Mouse (Mus musculus) heart, adult 2 months (tissue): ENCODE results near the gene Pou2af1. TPM values are rescaled to one million over a fixed set of nuclear protein-coding genes. Genes with fewer than 3 reads are reported as not detected.

Experiments
- DNase-seq, 2 experiments: peaks; one replicate each; pipeline ENCODE4 v3.0.0; 2021
- H3K27ac ChIP-seq: fragments of 200-600 bp; 2 replicates; pipeline ENCODE4 v1.8.1; 2022
- H3K27me3 ChIP-seq: fragments of 200-500 bp; 2 replicates; pipeline ENCODE4 v1.6.1; 2012; ENCODE audit warnings: mild to moderate bottlenecking, low read length, inconsistent platforms, mixed read lengths; ENCODE audit not compliant: control insufficient read depth, insufficient read depth
- H3K36me3 ChIP-seq: fragments of 200-500 bp; 2 replicates; pipeline ENCODE4 v1.6.1; 2012; ENCODE audit warnings: low read length, inconsistent platforms; ENCODE audit not compliant: control insufficient read depth, insufficient read depth
- H3K4me1 ChIP-seq: fragments of 200-500 bp; 2 replicates; pipeline ENCODE4 v1.6.1; 2011; ENCODE audit warnings: low read length; ENCODE audit not compliant: control insufficient read depth, insufficient read depth
- H3K4me3 ChIP-seq: fragments of 200-600 bp; 2 replicates; pipeline ENCODE4 v1.8.1; 2022
- H3K79me2 ChIP-seq: fragments of 200-500 bp; replicated peaks from 2 replicates; pipeline ENCODE4 v1.6.1; 2012; ENCODE audit warnings: mild to moderate bottlenecking, inconsistent platforms, low read length, moderate library complexity, mixed read lengths; ENCODE audit not compliant: control insufficient read depth, insufficient read depth
- H3K9ac ChIP-seq: fragments of 200-500 bp; 2 replicates; pipeline ENCODE4 v1.6.1; 2012; ENCODE audit warnings: low read depth, mild to moderate bottlenecking, control low read depth, inconsistent platforms, low read length, mixed read lengths
- CTCF ChIP-seq: fragments of 200-600 bp; IDR thresholded peaks from 2 replicates; pipeline ENCODE4 v1.8.1; 2022; ENCODE audit warnings: antibody characterized with exemption, mild to moderate bottlenecking, moderate library complexity
- EP300 ChIP-seq: fragments of 200-500 bp; IDR thresholded peaks from 2 replicates; pipeline ENCODE4 v1.6.1; 2011; ENCODE audit warnings: low read depth, low read length, control low read depth; ENCODE audit not compliant: insufficient read depth
- POLR2A ChIP-seq: fragments of 200-500 bp; IDR thresholded peaks from 2 replicates; pipeline ENCODE4 v1.6.1; 2011; ENCODE audit warnings: mild to moderate bottlenecking, low read depth, low read length, control low read depth; ENCODE audit not compliant: insufficient read depth
- whole genome bisulfite sequencing: fragments of 180-500 bp; shearing (Covaris S2); methylation state at CpG from one replicate; pipeline ENCODE4 v1.1.7; 2018; 5-methylcytosine and 5-hydroxymethylcytosine counted together
- intact Hi-C: fragments of 180-260 bp; cut with DNase I; formaldehyde crosslinking; loops from one replicate; pipeline ENCODE4 v1.15.1; 2025
- polyA plus RNA-seq: library from polyadenylated mRNA; depleted of rRNA; stranded (reverse); fragments of >200 nt; gene quantifications from 2 replicates; pipeline ENCODE4 v1.2.3, GENCODE M21; 2012; rRNA removed
- total RNA-seq, 2 experiments: library from RNA; stranded (reverse); gene quantifications; 2 replicates each; pipeline ENCODE4 v1.2.3; 2021

Gene Pou2af1
- total and polyA plus RNA-seq, 3 experiments = 0.70 to 2.3 (median 1.1) TPM

DNA sequence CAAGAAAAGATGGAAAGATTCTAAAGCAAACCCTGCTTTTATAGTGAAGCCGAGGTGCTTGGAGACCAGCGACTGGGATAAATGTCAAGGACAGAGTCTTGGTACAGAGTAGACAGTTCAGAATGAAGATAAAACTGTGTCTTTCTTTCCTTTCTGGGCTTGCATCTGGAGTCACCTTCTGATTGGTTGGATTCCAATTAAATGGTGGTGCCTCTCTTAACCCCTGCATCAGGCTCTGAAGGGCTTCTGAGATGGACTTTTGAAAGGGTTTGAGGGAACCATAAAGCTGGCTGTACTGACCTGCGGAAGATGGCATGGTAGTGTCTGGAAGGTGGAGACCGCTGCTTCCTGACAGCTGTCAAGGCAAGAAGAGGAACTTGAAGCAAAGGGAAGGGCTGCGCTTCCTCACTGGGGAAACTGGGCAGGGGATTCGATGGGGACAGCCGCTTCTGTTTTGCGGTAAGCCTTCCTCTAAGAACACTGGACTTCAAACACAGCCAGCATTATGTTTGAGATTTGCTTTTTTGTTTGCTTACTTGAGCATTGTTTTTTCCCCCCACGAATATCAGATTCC lies 60.2 kb downstream of the Pou2af1 start:
- Histone ChIP-seq H3K27ac (no peak overlapping the region), H3K27me3 (no peaks in the 10 kb centered on the region), H3K4me1 (no peaks in the 10 kb centered on the region; the same call in 1 of the 2 replicates), H3K36me3 (no peaks in the 10 kb centered on the region), H3K79me2 (no peaks in the 10 kb centered on the region), H3K9ac (no peak overlapping the region), H3K4me3 (no peak overlapping the region)
- WGBS = 56% methylated on average over 9 of the region's 9 CpGs
- TF ChIP-seq CTCF = no peak
- no peak for TF ChIP-seq POLR2A
- TF ChIP-seq EP300 = no peak
- intact Hi-C loops = no loop called here
- peak in 1 of 2 experiments; percentile 24 for DNase-seq

DNA sequence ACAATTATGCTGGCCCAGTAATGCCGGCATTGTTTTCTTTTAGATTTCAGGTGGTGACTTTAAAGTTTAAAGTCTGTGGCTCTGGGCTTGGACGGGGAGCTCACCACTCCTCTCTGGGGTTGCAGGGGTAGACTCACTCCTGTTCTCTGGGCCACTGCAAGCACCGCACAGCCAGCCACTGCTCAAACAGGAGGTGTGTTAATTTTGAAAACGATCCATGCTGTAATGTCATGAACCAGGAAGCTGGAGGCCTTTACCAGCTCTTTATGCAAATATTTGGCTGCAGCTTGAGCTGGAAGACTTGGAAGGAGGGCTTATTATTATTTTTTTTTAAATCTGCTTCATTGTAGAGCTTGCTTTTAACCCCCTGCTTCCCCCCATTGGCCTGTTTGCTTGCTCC lies 61.2 kb downstream of the Pou2af1 start:
- intact Hi-C loops = no loop called here
- no peak for DNase-seq
- TF ChIP-seq EP300 (no peak), POLR2A (no peak)
- peaks cover 1% of the 10 kb centered on the region for H3K4me1 ChIP-seq
- no peaks in the 10 kb centered on the region for H3K27me3 ChIP-seq
- no peak overlapping the region for H3K4me3 ChIP-seq
- no peaks in the 10 kb centered on the region for H3K79me2 ChIP-seq
- H3K9ac ChIP-seq = no peak overlapping the region
- H3K27ac ChIP-seq = no peak overlapping the region
- H3K36me3 ChIP-seq = no peaks in the 10 kb centered on the region
- WGBS = 50% methylated on average over 4 of the region's 4 CpGs

DNA sequence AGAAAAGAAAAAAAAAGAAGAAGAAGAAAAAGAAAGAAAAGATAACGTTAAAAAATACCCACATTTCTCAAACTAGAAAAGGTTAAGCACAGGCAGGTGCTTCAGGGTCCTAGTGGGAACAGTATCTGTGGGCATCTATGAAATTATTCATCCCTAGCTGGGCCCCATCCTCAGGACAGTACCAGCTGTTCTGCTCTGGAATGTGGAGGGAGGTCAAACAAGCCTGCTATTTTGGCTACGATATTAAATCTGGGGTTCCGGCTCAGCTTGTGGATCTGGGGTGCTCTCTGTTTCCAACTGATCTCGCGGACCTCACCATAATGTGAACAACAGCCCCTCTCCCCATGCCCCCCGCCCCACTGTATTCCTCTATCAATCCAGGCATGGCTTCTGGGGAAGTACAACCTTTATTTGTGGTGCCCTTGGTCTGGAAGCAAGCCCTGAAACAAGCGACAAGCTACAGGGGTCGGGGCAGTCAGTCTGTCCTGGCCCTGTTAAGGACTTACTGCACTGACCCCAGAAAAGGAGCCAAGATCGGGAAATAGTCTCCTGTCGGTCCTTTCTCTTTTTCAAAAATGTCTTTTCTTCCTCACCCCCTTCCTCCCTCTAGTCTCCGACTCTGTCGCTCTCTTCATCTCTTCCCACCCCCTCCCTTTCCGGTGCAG lies 64.5 kb downstream of the Pou2af1 start:
- 24% methylated on average over 13 of the region's 13 CpGs for WGBS

DNA sequence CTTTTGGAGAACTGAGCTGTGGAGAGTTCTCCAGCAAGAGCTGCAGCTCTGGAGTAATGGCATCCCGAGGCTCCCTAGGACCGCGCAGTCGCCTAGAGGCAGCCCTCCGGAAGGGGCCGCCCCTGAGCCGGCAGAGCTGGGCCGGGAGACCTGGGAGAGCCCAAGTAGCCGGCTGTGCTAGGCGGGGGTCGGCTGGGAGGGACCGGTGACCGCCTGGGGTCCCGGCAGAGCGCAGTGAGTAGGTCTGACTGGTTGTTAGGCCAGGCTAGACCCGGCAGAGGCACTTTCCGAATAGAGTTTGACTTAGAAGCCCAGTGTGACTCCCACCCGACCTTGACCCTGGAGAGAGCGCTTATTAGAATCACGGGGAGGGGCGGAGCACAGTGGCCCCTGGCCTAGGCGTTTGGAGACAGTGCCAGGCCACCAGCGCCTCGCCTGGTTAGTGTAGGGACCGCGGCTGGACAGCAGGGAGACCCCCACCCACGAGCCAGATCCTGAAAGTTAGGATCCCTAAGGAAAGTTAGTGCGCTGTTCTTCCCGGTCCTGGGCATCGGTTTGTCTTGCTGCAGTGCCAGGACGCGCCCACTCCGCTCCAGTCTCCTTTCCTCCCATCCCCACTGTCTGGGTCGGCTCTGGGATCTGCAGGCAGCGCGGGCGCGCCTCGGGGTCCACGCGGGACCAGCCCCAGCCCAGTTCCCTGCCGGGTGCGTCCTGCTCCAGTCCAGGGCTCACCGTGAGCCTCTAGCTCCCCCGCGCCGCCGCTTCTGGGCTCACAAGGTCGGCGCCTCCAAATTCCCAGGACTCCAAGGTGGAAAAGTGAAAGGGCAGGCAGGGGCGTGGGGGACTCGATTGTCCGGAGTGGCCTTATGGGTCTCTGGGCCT lies 65.2 kb downstream of the Pou2af1 start, which contains the start of gene Colca2:
Gene Colca2, minus strand, starts transcription at position 70 of the 882 bp plus-strand sequence.
- Histone ChIP-seq H3K4me3 (peak within 1 kb of the TSS; percentile 64), H3K27me3 (no peaks in the 10 kb centered on the region), H3K27ac (peak within 1 kb of the TSS; percentile 92), H3K4me1 (peaks cover 1% of the 10 kb centered on the region), H3K79me2 (no peaks in the 10 kb centered on the region), H3K36me3 (no peaks in the 10 kb centered on the region), H3K9ac (peak within 1 kb of the TSS; percentile 78)
- DNase-seq = peak; percentile 88 to 90
- under 1% methylated on average over 53 of the region's 53 CpGs for WGBS
- TF ChIP-seq CTCF (peak; percentile 62), EP300 (no peak), POLR2A (peak; percentile 57)
- intact Hi-C loops = no loop called here

More for the DNA sequence above, 64.5 kb downstream of the Pou2af1 start:
- intact Hi-C loops = no loop called here
- Histone ChIP-seq H3K9ac (peak overlapping the region; percentile 78), H3K4me3 (peak overlapping the region; percentile 64), H3K27ac (peak overlapping the region; percentile 92), H3K36me3 (no peaks in the 10 kb centered on the region), H3K27me3 (no peaks in the 10 kb centered on the region), H3K79me2 (no peaks in the 10 kb centered on the region), H3K4me1 (peaks cover 1% of the 10 kb centered on the region)
- DNase-seq = peak in 1 of 2 experiments; percentile 7
- TF ChIP-seq CTCF (no peak), POLR2A (no peak), EP300 (no peak)

DNA sequence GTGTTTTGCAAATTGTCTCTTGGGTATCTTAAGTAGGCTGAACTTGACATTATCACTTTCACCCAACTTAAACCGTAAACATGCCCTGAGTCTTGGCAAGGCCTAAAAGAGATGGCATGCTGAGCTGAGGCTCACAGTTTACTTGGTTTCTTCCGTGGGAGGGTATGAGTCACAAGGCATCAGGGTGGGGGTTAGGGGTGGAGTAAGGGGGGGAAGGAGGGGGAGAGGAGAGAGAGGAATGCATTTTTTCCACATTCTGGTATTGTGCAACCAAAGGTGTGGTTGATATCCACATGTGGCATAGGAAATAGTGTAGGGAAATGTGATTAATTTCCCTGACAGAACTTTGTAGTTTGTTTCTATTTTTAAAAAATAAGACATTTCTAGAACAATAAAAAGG lies 72.6 kb downstream of the Pou2af1 start:
- Histone ChIP-seq H3K79me2 (no peaks in the 10 kb centered on the region), H3K27me3 (no peaks in the 10 kb centered on the region), H3K27ac (no peak overlapping the region), H3K4me1 (no peaks in the 10 kb centered on the region), H3K9ac (no peak overlapping the region), H3K4me3 (no peak overlapping the region), H3K36me3 (no peaks in the 10 kb centered on the region)
- intact Hi-C loops = no loop called here
- TF ChIP-seq CTCF = no peak
- DNase-seq = no peak
- WGBS = 42% methylated on average over 2 of the region's 2 CpGs

Other genes with a start within 250 kb of the Pou2af1 start
- gene Sik2, start 204.6 kb upstream of the Pou2af1 start, total RNA-seq = 10 to 100 TPM; 22.2 to 26.9 TPM
- 14.6 and 15.8 TPM in 2 replicates for gene Sik2, start 204.6 kb upstream of the Pou2af1 start, polyA plus RNA-seq
- gene Btg4, start 152.8 kb upstream of the Pou2af1 start, total RNA-seq = not detected
- gene Btg4, start 152.8 kb upstream of the Pou2af1 start, polyA plus RNA-seq = not detected in 2 replicates
- 1 to 10 TPM; 7.6 to 7.7 TPM for gene Layn, start 136.6 kb upstream of the Pou2af1 start, total RNA-seq
- 3.0 and 3.1 TPM in 2 replicates for gene Layn, start 136.6 kb upstream of the Pou2af1 start, polyA plus RNA-seq
- not detected for gene 4833427G06Rik, start 111.6 kb upstream of the Pou2af1 start, total RNA-seq
- gene 4833427G06Rik, start 111.6 kb upstream of the Pou2af1 start, polyA plus RNA-seq = 0.12 TPM in 1 of 2 replicates, not detected in the other
- gene Gm32742, start 48.2 kb upstream of the Pou2af1 start, total RNA-seq = not detected
- gene Gm32742, start 48.2 kb upstream of the Pou2af1 start, polyA plus RNA-seq = 0.23 TPM in 1 of 2 replicates, not detected in the other
- gene Colca2, start 64.9 kb downstream of the Pou2af1 start, total RNA-seq = 1 to 10 TPM; 1.0 to 1.1 TPM
- gene Colca2, start 64.9 kb downstream of the Pou2af1 start, polyA plus RNA-seq = 4.0 and 4.3 TPM in 2 replicates
- gene 1810046K07Rik, start 115.2 kb downstream of the Pou2af1 start, total RNA-seq = not detected
- gene 1810046K07Rik, start 115.2 kb downstream of the Pou2af1 start, polyA plus RNA-seq = 0.43 TPM in 1 of 2 replicates, not detected in the other